Mouse (Mus musculus) brain, embryonic 14.5 days (tissue): ENCODE results near the gene Rab23.

Source experiments
- CTCF ChIP-seq: fragments of 200-500 bp; IDR thresholded peaks from 2 replicates; pipeline ENCODE4 v1.5.1; 2012; ENCODE audit warnings: inconsistent platforms, mild to moderate bottlenecking, moderate library complexity, borderline replicate concordance; ENCODE audit not compliant: insufficient read depth, insufficient read length; ENCODE audit errors: extremely low read depth
- POLR2A ChIP-seq: fragments of 200-500 bp; IDR thresholded peaks from 2 replicates; pipeline ENCODE4 v1.6.1; 2012; ENCODE audit warnings: mild to moderate bottlenecking, inconsistent platforms, borderline replicate concordance; ENCODE audit not compliant: poor library complexity, insufficient read depth, insufficient read length, severe bottlenecking; ENCODE audit errors: extremely low read depth

- TF ChIP-seq POLR2A (no peak), CTCF (no peak)
Observed at GRCm38 (mm10) chr1:33771621-33772020, 51.9 kb downstream of the Rab23 start.
